Mouse (Mus musculus) adrenal gland, adult 2 months (tissue): ENCODE results near the gene Chpt1. TPM values are rescaled to one million over a fixed set of nuclear protein-coding genes. Genes with fewer than 3 reads are reported as not detected.
"Not testable (repeated sequence)": the region's sequence is repeated elsewhere in the genome, so short reads cannot be mapped to it uniquely, and the experiment has no call there.

Experiments used
- DNase-seq: peaks from one replicate; pipeline ENCODE4 v3.0.0; 2021
- long read RNA-seq: library from polyadenylated mRNA; stranded (forward); transcript quantifications from one replicate; pipeline ENCODE4 v2.0.0, GENCODE M21; 2021
- polyA plus RNA-seq: library from polyadenylated mRNA; depleted of rRNA; stranded (reverse); fragments of >200 nt; gene quantifications from 2 replicates; pipeline ENCODE4 v1.2.3, GENCODE M21; 2012; rRNA removed
- total RNA-seq, 2 experiments: library from RNA; stranded (reverse); gene quantifications; 2 replicates each; pipeline ENCODE4 v1.2.3; 2021

Chpt1 gene
- total RNA-seq (100 to 1,000 TPM; 321 to 425 TPM), polyA plus RNA-seq (254 and 337 TPM in 2 replicates)
- long read RNA-seq, full-length matches to known transcripts, result 663 of 752 reads
- long read RNA-seq, partial matches to known transcripts, result 34 of 752 reads
- long read RNA-seq, other reads (novel, unspliced or antisense), result 55 of 752 reads

GRCm38 (mm10) chr10:88503421-88504314 is at the start of gene Chpt1:
Gene Chpt1 (minus strand): TSS chr10:88504073.
- peak; percentile 95 for DNase-seq

- DNase-seq, result no peak
These were observed 48.9 kb upstream of the Chpt1 start for GRCm38 (mm10) chr10:88552738-88553137.

GRCm38 (mm10) chr10:88550225-88550624 is 46.4 kb upstream of the Chpt1 start:
- no peak for DNase-seq

GRCm38 (mm10) chr10:88547635-88548034 is 43.8 kb upstream of the Chpt1 start:
- no peak for DNase-seq

- DNase-seq, result no peak
These were observed 26.8 kb upstream of the Chpt1 start for GRCm38 (mm10) chr10:88530631-88531030.

GRCm38 (mm10) chr10:88524016-88524415 is 20.1 kb upstream of the Chpt1 start:
- DNase-seq, result no peak

GRCm38 (mm10) chr10:88523212-88523611 is 19.3 kb upstream of the Chpt1 start:
- DNase-seq, result no peak

GRCm38 (mm10) chr10:88522795-88523194 is 18.9 kb upstream of the Chpt1 start:
- DNase-seq, result no peak

- DNase-seq, result not testable (repeated sequence)
These were observed 11.2 kb upstream of the Chpt1 start for GRCm38 (mm10) chr10:88515049-88515448.

GRCm38 (mm10) chr10:88514495-88514894 is 10.6 kb upstream of the Chpt1 start:
- DNase-seq, result peak; percentile 89

GRCm38 (mm10) chr10:88513574-88514135 is 9.8 kb upstream of the Chpt1 start:
- DNase-seq, result peak; percentile 57

- DNase-seq, result no peak
These were observed 7.5 kb upstream of the Chpt1 start for GRCm38 (mm10) chr10:88511355-88511754.

- DNase-seq, result peak; percentile 79
These were observed 6.8 kb upstream of the Chpt1 start for GRCm38 (mm10) chr10:88510503-88511271.

- no peak for DNase-seq
These were observed 3.8 kb upstream of the Chpt1 start for GRCm38 (mm10) chr10:88507691-88508143.

- peak; percentile 41 for DNase-seq
These were observed 1.4 kb upstream of the Chpt1 start for GRCm38 (mm10) chr10:88505256-88505655.

- DNase-seq, result peak; percentile 49
These were observed 608 bp upstream of the Chpt1 start for GRCm38 (mm10) chr10:88504481-88504880.

GRCm38 (mm10) chr10:88502919-88503318 is 954 bp downstream of the Chpt1 start:
- DNase-seq, result no peak

- DNase-seq, result peak; percentile 39
These were observed 1.7 kb downstream of the Chpt1 start for GRCm38 (mm10) chr10:88501886-88502765.

- no peak for DNase-seq
These were observed 2.5 kb downstream of the Chpt1 start for GRCm38 (mm10) chr10:88501370-88501769.

GRCm38 (mm10) chr10:88499993-88500392 is 3.9 kb downstream of the Chpt1 start:
- no peak for DNase-seq
